Mouse (Mus musculus): ENCODE data around the gene Kif20b.

- TF ChIP-seq CTCF (conservative IDR thresholded peaks at IDR 0.05; ENCODE audit: insufficient read depth, insufficient read length, low read depth, low read length) = no peak
- peak; percentile 8 for TF ChIP-seq POLR2A (IDR thresholded peaks at IDR 0.05; ENCODE audit: low read depth, low read length)
Observed at GRCm38 (mm10) chr19:34878603-34879541, 43.3 kb upstream of the Kif20b start, which contains the start of gene Pank1.

Data from kidney, adult 2 months (tissue).